Mouse (Mus musculus): ENCODE results near the gene Pfn4. TPM values are rescaled to one million over a fixed set of nuclear protein-coding genes. Genes with fewer than 3 reads are reported as not detected.
"Not testable (repeated sequence)": the region's sequence is repeated elsewhere in the genome, so short reads cannot be mapped to it uniquely, and the experiment has no call there.

Pfn4 gene
- total and polyA plus RNA-seq, 3 experiments: not detected

GRCm38 (mm10) chr12:4793718-4794117 is 24.9 kb downstream of the Pfn4 start:
- no peak overlapping the region for H3K4me3 ChIP-seq (replicated peaks in 1 of 3; ENCODE audit: low read depth in 2 of 3, low read length in 2 of 3, poor library complexity in 1 of 3)
- H3K9me3 ChIP-seq (replicated peaks; ENCODE audit: low read length): peaks cover 2% of the 10 kb centered on the region
- TF ChIP-seq MEF2A (IDR thresholded peaks at IDR 0.05; ENCODE audit: borderline replicate concordance, low read depth, low read length): no peak
- peak; percentile 56 for TF ChIP-seq SMC3 (IDR thresholded peaks at IDR 0.05; ENCODE audit: low read depth, low read length)
- TF ChIP-seq RAD21 (IDR thresholded peaks at IDR 0.05; ENCODE audit: low read depth, low read length): peak; percentile 26
- TF ChIP-seq CTCF (conservative IDR thresholded peaks at IDR 0.05 in 1 of 2, IDR thresholded peaks at IDR 0.05 in 1 of 2; ENCODE audit: low read depth in 2 of 2, low read length in 2 of 2): peak; percentile 8 to 54; a peak in 2 of 4 replicates
- DNase-seq (ENCODE audit: extremely low read depth): peak; percentile 12
- no peaks in the 10 kb centered on the region for H3K79me2 ChIP-seq (replicated peaks; ENCODE audit: control insufficient read depth, extremely low read depth, insufficient read depth, poor library complexity, severe bottlenecking)
- H3K4me1 ChIP-seq (ENCODE audit: control insufficient read depth in 1 of 2, insufficient read depth in 2 of 2): no peaks in the 10 kb centered on the region
- no peaks in the 10 kb centered on the region for H3K27me3 ChIP-seq (replicated peaks)
- no peak overlapping the region for H3K4me2 ChIP-seq (ENCODE audit: insufficient read depth, low read depth, poor library complexity, severe bottlenecking)
- dilution Hi-C loops (cut with MboI; ENCODE audit: extremely low pct_ligation_motif_present, extremely low pct_unique_long_range_greater_than_20kb, low sequenced_read_pairs): no loop called here
- in situ Hi-C loops (cut with MboI; ENCODE audit: low pct_ligation_motif_present, low pct_unique_long_range_greater_than_20kb, low sequenced_read_pairs): no loop called here
- no peaks in the 10 kb centered on the region for H3K36me3 ChIP-seq (replicated peaks in 1 of 2; ENCODE audit: control insufficient read depth in 1 of 2, insufficient read depth in 1 of 2, low read length in 1 of 2)
- no peak overlapping the region for H3K27ac ChIP-seq (ENCODE audit: insufficient read depth, low read depth)
- no peak overlapping the region for H3K9ac ChIP-seq (ENCODE audit: insufficient read depth, low read depth)

DNA sequence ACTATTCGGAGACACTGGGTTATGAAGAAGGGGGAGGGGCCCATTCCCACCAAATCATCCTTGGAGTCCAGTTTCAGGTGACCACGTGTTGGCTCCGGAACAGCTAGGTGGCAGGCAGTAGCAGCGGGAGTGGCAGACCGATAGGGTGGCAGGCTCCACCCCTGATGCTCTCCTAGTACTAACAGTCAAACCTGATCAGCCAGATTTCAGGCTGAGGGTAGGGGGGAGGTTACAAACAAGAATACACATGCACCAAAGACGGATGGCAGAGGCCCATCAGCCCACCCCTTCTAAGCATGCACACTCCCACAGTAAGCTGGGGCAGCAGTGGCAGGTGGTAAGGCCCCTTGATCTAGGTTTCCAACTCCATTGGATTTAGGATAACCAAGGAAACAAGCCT is 28.6 kb downstream of the Pfn4 start:
- H3K79me2 ChIP-seq (replicated peaks; ENCODE audit: control insufficient read depth, extremely low read depth, insufficient read depth, poor library complexity, severe bottlenecking); H3K27ac ChIP-seq (ENCODE audit: insufficient read depth, low read depth); H3K27me3 ChIP-seq (replicated peaks); DNase-seq (ENCODE audit: extremely low read depth); H3K9ac ChIP-seq (ENCODE audit: insufficient read depth, low read depth); H3K4me1 ChIP-seq (ENCODE audit: control insufficient read depth in 1 of 2, insufficient read depth in 2 of 2); in situ Hi-C loops (cut with MboI; ENCODE audit: low pct_ligation_motif_present, low pct_unique_long_range_greater_than_20kb, low sequenced_read_pairs); dilution Hi-C loops (cut with MboI; ENCODE audit: extremely low pct_ligation_motif_present, extremely low pct_unique_long_range_greater_than_20kb, low sequenced_read_pairs); H3K36me3 ChIP-seq (replicated peaks in 1 of 2; ENCODE audit: control insufficient read depth in 1 of 2, insufficient read depth in 1 of 2, low read length in 1 of 2); H3K4me3 ChIP-seq (replicated peaks in 1 of 3; ENCODE audit: low read depth in 2 of 3, low read length in 2 of 3, poor library complexity in 1 of 3); H3K9me3 ChIP-seq (replicated peaks; ENCODE audit: low read length); H3K4me2 ChIP-seq (ENCODE audit: insufficient read depth, low read depth, poor library complexity, severe bottlenecking): not testable (repeated sequence)

DNA sequence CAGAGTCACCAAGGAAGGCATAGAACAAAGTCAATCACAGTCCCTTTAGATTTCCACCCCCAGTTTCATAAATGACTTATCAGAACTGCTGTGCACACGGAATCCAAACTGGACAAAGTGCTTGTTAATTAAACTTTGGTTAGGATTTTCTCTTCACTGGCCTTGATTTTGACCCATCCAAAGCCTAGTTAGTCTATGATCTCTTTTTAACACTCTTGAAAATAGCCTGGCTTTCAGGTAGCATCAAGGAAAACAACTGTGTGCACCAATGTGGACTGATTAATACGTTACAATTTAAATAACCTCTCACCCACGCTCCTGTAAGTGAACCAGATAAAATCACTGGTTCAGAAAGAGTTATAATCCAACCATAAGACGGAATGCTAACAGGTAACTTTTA is 42.2 kb downstream of the Pfn4 start:
- in situ Hi-C loops (cut with MboI; ENCODE audit: low pct_ligation_motif_present, low pct_unique_long_range_greater_than_20kb, low sequenced_read_pairs) (no loop called here), dilution Hi-C loops (cut with MboI; ENCODE audit: extremely low pct_ligation_motif_present, extremely low pct_unique_long_range_greater_than_20kb, low sequenced_read_pairs) (no loop called here)
- no peaks in the 10 kb centered on the region for H3K4me1 ChIP-seq (ENCODE audit: control insufficient read depth in 1 of 2, insufficient read depth in 2 of 2)
- no peak overlapping the region for H3K27ac ChIP-seq (ENCODE audit: insufficient read depth, low read depth)
- H3K79me2 ChIP-seq (replicated peaks; ENCODE audit: control insufficient read depth, extremely low read depth, insufficient read depth, poor library complexity, severe bottlenecking): no peaks in the 10 kb centered on the region
- H3K4me2 ChIP-seq (ENCODE audit: insufficient read depth, low read depth, poor library complexity, severe bottlenecking): no peak overlapping the region
- no peak for TF ChIP-seq ZC3H11A (IDR thresholded peaks at IDR 0.05; ENCODE audit: low read depth, low read length)
- TF ChIP-seq SIN3A (IDR thresholded peaks at IDR 0.05; ENCODE audit: low read length): no peak
- no peak for TF ChIP-seq SMC3 (IDR thresholded peaks at IDR 0.05; ENCODE audit: low read depth, low read length)
- no peak for TF ChIP-seq GABPA (IDR thresholded peaks at IDR 0.05; ENCODE audit: insufficient replicate concordance, low read depth, low read length)
- no peak for TF ChIP-seq RAD21 (IDR thresholded peaks at IDR 0.05; ENCODE audit: low read depth, low read length)
- TF ChIP-seq NRF1 (IDR thresholded peaks at IDR 0.05; ENCODE audit: low read depth, low read length): no peak
- no peak for TF ChIP-seq POLR2A (IDR thresholded peaks at IDR 0.05; ENCODE audit: low read depth, low read length)
- TF ChIP-seq IRF4 (IDR thresholded peaks at IDR 0.05; ENCODE audit: low read depth, low read length): no peak
- no peak for TF ChIP-seq POLR2AphosphoS2 (IDR thresholded peaks at IDR 0.05; ENCODE audit: low read depth, low read length)
- TF ChIP-seq USF1 (IDR thresholded peaks at IDR 0.05; ENCODE audit: low read depth, low read length): no peak
- TF ChIP-seq UBTF (IDR thresholded peaks at IDR 0.05; ENCODE audit: low read depth, low read length): no peak
- TF ChIP-seq MEF2A (IDR thresholded peaks at IDR 0.05; ENCODE audit: borderline replicate concordance, low read depth, low read length): no peak
- no peak for TF ChIP-seq ZMIZ1 (IDR thresholded peaks at IDR 0.05; ENCODE audit: low read depth, low read length)
- no peak for TF ChIP-seq MYC (IDR thresholded peaks at IDR 0.05; ENCODE audit: low read depth, low read length)
- TF ChIP-seq ZNF384 (IDR thresholded peaks at IDR 0.05; ENCODE audit: low read depth, low read length): no peak
- TF ChIP-seq TCF12 (IDR thresholded peaks at IDR 0.05; ENCODE audit: low read depth, low read length): no peak
- TF ChIP-seq ELF1 (IDR thresholded peaks at IDR 0.05; ENCODE audit: low read depth, low read length): no peak
- TF ChIP-seq JUN (IDR thresholded peaks at IDR 0.05; ENCODE audit: insufficient read depth, low read depth, low read length): no peak
- no peak for TF ChIP-seq MAFK (IDR thresholded peaks at IDR 0.05; ENCODE audit: insufficient replicate concordance, low read length)
- TF ChIP-seq USF2 (conservative IDR thresholded peaks at IDR 0.05; ENCODE audit: low read depth, low read length): no peak
- H3K27me3 ChIP-seq (replicated peaks): peaks cover 2% of the 10 kb centered on the region
- no peak overlapping the region for H3K9ac ChIP-seq (ENCODE audit: insufficient read depth, low read depth)
- no peaks in the 10 kb centered on the region for H3K36me3 ChIP-seq (replicated peaks in 1 of 2; ENCODE audit: control insufficient read depth in 1 of 2, insufficient read depth in 1 of 2, low read length in 1 of 2)
- no peaks in the 10 kb centered on the region for H3K9me3 ChIP-seq (replicated peaks; ENCODE audit: low read length)
- no peak overlapping the region for H3K4me3 ChIP-seq (replicated peaks in 1 of 3; ENCODE audit: low read depth in 2 of 3, low read length in 2 of 3, poor library complexity in 1 of 3)
- DNase-seq (ENCODE audit: extremely low read depth): no peak

Data from CH12.LX (cell line).